Mouse (Mus musculus) E14TG2a.4 (cell line): ENCODE data around the gene Fam69a.
"Not testable (repeated sequence)": the region's sequence is repeated elsewhere in the genome, so short reads cannot be mapped to it uniquely, and the experiment has no call there.

Experiments used
- H3K27me3 ChIP-seq: 2 replicates; pipeline ENCODE4 v1.6.1; 2014; ENCODE audit warnings: low read length, control low read depth; ENCODE audit not compliant: insufficient read depth
- H3K36me3 ChIP-seq: 2 replicates; pipeline ENCODE4 v1.6.1; 2014; ENCODE audit warnings: low read length, control low read depth; ENCODE audit not compliant: insufficient read depth
- H3K4me1 ChIP-seq: replicated peaks from 2 replicates; pipeline ENCODE4 v1.6.1; 2014; ENCODE audit warnings: low read depth, low read length, control low read depth
- H3K4me3 ChIP-seq: replicated peaks from 2 replicates; pipeline ENCODE4 v1.5.1; 2014; ENCODE audit warnings: mild to moderate bottlenecking, low read length
- H3K9me3 ChIP-seq: 2 replicates; pipeline ENCODE4 v1.6.1; 2014; ENCODE audit warnings: low read length, control low read depth
- CTCF ChIP-seq: conservative IDR thresholded peaks from 2 replicates; pipeline ENCODE4 v1.5.1; 2014; ENCODE audit warnings: low read length
- NANOG ChIP-seq: IDR thresholded peaks from 2 replicates; pipeline ENCODE4 v1.6.1; 2014; ENCODE audit warnings: borderline replicate concordance, low read length, mixed read lengths
- POU5F1 ChIP-seq: IDR thresholded peaks from 2 replicates; pipeline ENCODE4 v1.6.1; 2014; ENCODE audit warnings: low read length, borderline replicate concordance

Gene Fam69a

DNA sequence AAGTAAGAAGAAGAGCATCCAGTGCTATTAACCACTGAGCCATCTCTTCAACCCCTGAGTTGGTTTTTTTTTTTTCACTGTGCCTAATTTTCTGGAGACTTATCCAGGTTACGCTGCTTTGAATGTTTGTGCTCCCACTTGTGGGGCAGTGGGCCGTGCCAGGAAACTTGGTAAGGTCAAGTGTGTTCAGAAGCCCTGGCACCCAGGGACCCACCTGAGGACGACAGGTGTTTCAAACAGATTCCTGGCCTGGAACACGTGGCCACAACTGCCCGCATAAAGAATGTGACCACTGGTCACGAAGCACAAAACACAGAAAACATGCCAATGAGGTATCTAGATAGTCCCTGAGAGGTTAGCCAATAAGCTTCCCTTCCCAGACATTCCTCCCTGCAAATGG lies 43.4 kb downstream of the Fam69a start:
- H3K27me3 ChIP-seq, result no peaks in the 10 kb centered on the region
- peaks cover 28% of the 10 kb centered on the region for H3K4me1 ChIP-seq
- no peaks in the 10 kb centered on the region for H3K9me3 ChIP-seq
- no peak overlapping the region for H3K4me3 ChIP-seq
- TF ChIP-seq POU5F1 (no peak), NANOG (no peak), CTCF (no peak)
- H3K36me3 ChIP-seq, result no peaks in the 10 kb centered on the region

DNA sequence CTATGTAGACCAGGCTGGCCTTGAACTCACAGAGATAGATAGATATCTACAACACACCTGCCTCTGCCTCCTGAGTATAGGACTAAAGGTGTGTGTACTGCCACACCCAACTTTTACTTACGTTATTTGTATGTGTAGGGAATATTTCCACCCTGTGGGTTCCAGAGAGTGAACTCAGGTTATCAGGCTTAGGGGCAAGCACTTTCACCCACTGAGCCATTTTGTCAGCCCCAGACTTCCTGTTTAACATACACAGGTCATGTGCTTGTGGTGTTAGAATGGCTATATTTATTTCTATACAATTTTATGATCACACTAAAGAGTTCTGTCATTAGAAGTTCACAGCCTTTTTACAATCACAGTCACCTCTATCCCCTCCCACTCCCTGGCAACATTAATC lies 43.9 kb downstream of the Fam69a start:
- Histone ChIP-seq H3K4me3 (no peak overlapping the region), H3K27me3 (no peaks in the 10 kb centered on the region), H3K9me3 (no peaks in the 10 kb centered on the region), H3K36me3 (no peaks in the 10 kb centered on the region), H3K4me1 (peaks cover 28% of the 10 kb centered on the region)
- no peak for TF ChIP-seq CTCF
- no peak for TF ChIP-seq NANOG
- no peak for TF ChIP-seq POU5F1

DNA sequence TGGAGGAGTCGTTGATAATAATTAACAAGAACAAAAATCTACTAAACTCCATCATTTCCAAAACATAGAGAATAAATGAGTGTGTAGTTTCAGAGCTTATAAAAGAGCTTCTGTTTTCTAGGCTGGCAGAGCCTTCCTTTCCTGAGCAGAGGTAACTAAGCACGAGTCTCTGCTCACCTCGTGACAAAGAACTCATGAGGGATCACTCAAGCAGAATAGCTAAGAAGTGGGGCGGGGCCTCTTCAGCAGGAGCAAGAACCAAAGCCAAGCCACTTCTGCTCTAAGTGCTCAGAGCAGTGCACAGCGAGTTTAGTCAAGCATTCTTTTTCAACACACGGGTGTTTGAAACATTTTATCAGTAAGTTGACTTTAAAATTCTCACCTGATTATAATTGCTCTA lies 45.7 kb downstream of the Fam69a start:
- H3K27me3 ChIP-seq, result no peaks in the 10 kb centered on the region
- peaks cover 28% of the 10 kb centered on the region for H3K4me1 ChIP-seq
- no peaks in the 10 kb centered on the region for H3K9me3 ChIP-seq
- no peak overlapping the region for H3K4me3 ChIP-seq
- no peak for TF ChIP-seq CTCF
- TF ChIP-seq NANOG, result no peak
- no peak for TF ChIP-seq POU5F1
- H3K36me3 ChIP-seq, result no peaks in the 10 kb centered on the region

DNA sequence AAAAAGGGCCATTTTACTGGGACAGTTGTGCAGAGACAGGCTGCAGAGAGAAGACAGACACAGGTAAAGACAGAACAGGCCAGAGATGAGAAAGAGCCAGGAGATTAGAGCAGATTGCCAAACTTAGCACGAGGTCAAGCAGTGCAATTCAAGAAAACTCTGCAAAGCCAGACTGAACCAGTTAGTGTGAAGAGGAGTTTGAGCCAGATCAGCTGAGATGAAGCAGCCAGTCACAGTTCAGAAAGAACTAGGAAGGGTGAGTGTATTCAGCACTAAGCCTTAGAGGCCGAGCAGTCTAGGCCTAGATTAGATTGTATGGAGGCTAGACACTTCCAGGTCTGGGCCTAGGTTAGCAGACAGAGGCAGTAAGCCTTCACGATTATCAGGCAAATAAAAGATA lies 47.2 kb downstream of the Fam69a start:
- Histone ChIP-seq H3K27me3 (no peaks in the 10 kb centered on the region), H3K4me3 (no peak overlapping the region), H3K36me3 (no peaks in the 10 kb centered on the region), H3K4me1 (peaks cover 23% of the 10 kb centered on the region), H3K9me3 (no peaks in the 10 kb centered on the region)
- no peak for TF ChIP-seq NANOG
- TF ChIP-seq POU5F1, result no peak
- no peak for TF ChIP-seq CTCF

DNA sequence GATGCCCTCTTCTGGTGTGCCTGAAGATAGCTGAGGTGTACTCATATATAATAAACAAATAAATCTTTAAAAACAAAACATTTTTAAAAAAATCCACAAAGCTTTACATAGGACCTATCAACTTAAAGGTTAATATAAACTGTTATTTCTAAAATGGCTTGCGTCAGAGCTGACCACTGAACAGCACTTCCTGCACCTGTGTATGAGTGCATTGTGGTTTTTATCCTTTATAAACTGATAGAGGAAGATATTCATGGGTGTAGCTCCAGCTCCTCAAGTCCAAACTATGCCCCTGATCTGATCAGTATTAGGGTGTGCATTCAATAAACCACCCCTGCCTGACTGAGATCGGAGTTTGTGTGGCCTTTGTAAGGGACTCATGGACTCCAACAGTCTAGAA lies 48.0 kb downstream of the Fam69a start:
- peaks cover 15% of the 10 kb centered on the region for H3K4me1 ChIP-seq
- no peaks in the 10 kb centered on the region for H3K9me3 ChIP-seq
- H3K36me3 ChIP-seq, result no peaks in the 10 kb centered on the region
- no peak for TF ChIP-seq NANOG
- TF ChIP-seq CTCF, result no peak
- TF ChIP-seq POU5F1, result no peak
- H3K27me3 ChIP-seq, result no peaks in the 10 kb centered on the region
- no peak overlapping the region for H3K4me3 ChIP-seq

DNA sequence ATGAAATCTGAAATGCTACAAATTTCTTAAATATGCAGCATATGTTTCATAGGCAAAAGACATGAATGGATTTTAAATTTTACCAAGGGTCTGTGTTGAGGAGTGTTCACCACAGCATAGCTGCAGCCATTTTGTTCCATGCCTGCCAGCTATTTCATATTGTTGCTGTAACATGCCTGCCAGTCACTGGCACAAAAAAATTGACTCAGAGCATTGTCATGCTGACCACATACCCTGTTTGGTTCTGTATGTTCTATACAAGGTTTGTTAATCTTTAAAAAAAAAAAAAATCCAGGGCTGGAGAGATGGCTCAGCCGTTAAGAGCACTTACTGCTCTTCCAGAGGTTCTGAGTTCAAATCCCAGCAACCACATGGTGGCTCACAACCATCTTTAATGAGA lies 48.4 kb downstream of the Fam69a start:
- H3K4me1 ChIP-seq, result peaks cover 15% of the 10 kb centered on the region
- not testable (repeated sequence) for H3K36me3 ChIP-seq, H3K9me3 ChIP-seq, H3K4me3 ChIP-seq, H3K27me3 ChIP-seq

DNA sequence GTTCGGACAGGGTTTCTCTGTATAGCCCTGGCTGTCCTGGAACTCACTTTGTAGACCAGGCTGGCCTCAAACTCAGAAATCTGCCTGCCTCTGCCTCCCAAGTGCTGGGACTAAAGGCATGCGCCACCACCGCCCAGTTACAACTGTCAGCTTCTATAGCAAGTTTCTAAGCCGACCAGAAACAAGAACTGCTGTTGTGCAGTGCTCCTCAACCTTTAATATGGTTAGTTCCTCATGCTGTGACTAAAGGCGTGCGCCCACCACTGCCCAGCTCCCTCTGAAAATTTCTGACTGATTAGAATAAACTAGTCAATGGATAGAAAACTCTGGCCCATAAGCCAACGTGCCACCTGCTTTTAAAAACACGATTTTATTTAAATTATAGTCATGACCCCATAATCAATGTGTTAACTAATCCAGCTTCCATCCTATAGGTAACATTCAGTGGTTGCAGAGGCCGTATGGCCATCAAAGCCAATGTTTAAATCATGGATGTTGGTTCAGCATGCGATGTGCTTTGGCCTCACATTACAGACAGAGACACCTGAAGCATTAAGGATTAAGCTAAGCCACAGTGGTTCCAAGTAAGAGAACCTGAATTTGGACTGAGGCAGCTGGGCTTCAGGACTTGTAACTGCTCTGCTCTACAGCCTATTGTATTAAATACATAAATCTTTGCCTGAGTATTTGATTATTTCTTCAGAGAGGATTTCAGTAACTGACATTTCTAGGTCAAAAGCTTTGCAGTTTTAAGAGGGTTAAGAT lies 50.1 kb downstream of the Fam69a start:
- Histone ChIP-seq H3K9me3 (no peaks in the 10 kb centered on the region), H3K36me3 (no peaks in the 10 kb centered on the region), H3K27me3 (no peaks in the 10 kb centered on the region), H3K4me3 (no peak overlapping the region), H3K4me1 (peaks cover 15% of the 10 kb centered on the region)
- no peak for TF ChIP-seq NANOG
- TF ChIP-seq POU5F1, result no peak
- no peak for TF ChIP-seq CTCF

DNA sequence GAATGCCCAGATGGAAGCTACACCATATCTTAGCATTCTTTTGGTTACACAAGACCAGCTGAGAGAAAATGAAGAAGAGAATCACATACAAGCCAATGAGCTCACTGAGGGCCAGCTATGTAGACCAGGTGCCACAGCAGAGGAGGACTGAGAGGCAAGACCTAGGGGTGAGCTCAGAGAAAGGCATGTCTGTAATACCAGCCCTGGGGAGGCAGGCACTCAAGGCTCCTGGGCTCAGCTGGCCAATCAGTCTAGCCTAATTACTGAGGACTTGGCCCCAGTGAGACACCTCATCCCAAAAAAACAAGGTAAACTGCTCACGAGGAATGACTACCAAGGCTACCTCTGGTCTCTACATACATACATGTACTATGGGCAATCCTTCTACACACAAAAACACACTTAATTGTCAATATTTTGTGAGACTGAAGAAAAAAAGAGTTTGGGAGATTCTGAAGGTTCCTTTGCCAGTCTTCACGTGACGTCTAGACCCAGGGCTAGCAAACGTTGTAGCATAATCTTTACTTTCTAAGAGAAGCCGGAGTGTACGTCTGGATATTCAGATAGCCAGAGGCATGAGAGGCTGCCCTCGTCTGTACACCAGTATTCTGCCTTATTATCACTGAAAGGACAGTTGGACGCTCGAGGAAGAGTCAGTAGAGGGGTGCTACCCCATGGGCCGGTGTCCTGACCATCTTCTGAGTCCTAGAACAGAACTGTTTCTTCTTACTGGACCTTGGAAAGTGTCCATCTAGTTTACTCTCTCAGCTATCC lies 51.9 kb downstream of the Fam69a start:
- Histone ChIP-seq H3K4me3 (no peak overlapping the region), H3K4me1 (peaks cover 9% of the 10 kb centered on the region), H3K9me3 (no peaks in the 10 kb centered on the region), H3K27me3 (no peaks in the 10 kb centered on the region), H3K36me3 (no peaks in the 10 kb centered on the region)
- no peak for TF ChIP-seq NANOG
- no peak for TF ChIP-seq POU5F1
- TF ChIP-seq CTCF, result no peak
